Comparison of ENCODE assay signal across 8 mouse cellular contexts in the genomic region with DNA sequence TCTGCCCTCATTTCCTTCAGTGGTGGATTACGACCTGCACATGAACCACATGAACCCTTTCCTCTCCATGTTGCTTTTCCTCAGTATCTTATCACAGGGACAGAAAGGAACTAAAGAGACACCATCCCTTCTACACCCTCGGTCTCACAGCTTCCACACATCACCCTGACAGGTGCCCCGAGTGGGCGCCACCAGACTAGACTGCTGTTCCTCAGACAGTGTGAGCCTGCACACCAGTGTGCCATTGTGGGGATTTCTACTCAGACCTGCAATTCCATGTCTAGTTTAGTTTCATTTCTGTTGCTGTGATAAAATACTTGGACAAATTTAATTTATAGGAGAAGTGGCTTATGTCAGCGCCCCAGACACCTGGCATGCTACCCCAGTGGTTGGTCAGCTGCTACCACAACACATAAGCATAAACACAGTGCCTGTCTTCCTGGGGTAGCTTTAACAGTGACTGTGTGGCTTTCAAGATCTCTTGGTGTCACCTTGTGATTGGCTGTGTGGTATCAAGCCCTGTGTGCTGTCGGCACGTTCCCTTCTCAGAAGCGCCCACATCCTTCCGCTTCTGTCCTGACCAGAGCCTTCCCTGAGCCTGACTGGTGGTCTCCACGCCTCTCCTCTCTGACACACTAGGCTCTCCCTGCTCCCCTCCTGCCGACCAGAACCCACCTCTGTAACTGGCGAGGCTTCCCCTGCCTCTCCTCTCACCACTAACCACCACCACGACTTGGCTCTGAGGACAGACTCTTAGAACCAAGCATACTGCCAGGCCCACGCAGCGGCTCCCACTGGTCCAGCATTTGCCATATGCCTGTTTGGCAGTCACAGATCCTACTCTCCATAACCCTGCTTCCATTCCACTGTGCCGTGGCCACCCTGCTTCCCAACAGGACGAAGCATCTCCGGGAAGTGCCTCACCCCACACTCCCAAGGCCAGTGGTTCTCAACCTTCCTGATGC. TPM values are rescaled to one million over a fixed set of nuclear protein-coding genes. Genes with fewer than 3 reads are reported as not detected.
DNase-seq lines count a peak whose midpoint lies in the region; ATAC-seq lines count a peak whose summit lies in the region.

No protein-coding gene starts in this region.

- no peak overlapping the region for H3K27ac ChIP-seq in kidney, embryonic 14.5 days (ENCODE audit: low read depth, low read length)
- no peak overlapping the region for H3K27ac ChIP-seq in kidney, embryonic 15.5 days
- H3K27ac ChIP-seq in forebrain, embryonic 12.5 days: no peak overlapping the region
- H3K27ac ChIP-seq in midbrain, embryonic 15.5 days: no peak overlapping the region

- H3K27me3 ChIP-seq in kidney, embryonic 14.5 days (ENCODE audit: control insufficient read depth, insufficient read depth, low read length): no peaks in the 10 kb centered on the region
- H3K27me3 ChIP-seq in kidney, embryonic 15.5 days: no peaks in the 10 kb centered on the region
- H3K27me3 ChIP-seq in forebrain, embryonic 12.5 days: no peaks in the 10 kb centered on the region
- no peaks in the 10 kb centered on the region for H3K27me3 ChIP-seq in midbrain, embryonic 15.5 days (replicated peaks)

- no peak overlapping the region for H3K4me3 ChIP-seq in kidney, embryonic 14.5 days (ENCODE audit: low read length)
- H3K4me3 ChIP-seq in kidney, embryonic 15.5 days (replicated peaks): no peak overlapping the region
- H3K4me3 ChIP-seq in forebrain, embryonic 12.5 days (replicated peaks): no peak overlapping the region
- no peak overlapping the region for H3K4me3 ChIP-seq in midbrain, embryonic 15.5 days

- H3K9ac ChIP-seq in kidney, embryonic 14.5 days (ENCODE audit: low read depth, low read length): no peak overlapping the region
- H3K9ac ChIP-seq in kidney, embryonic 15.5 days: no peak overlapping the region
- H3K9ac ChIP-seq in forebrain, embryonic 12.5 days: no peak overlapping the region
- no peak overlapping the region for H3K9ac ChIP-seq in midbrain, embryonic 15.5 days

- peak; percentile 26; the same call in 1 of the 2 replicates for ATAC-seq in kidney, embryonic 14.5 days (ENCODE audit: low FRiP score, low TSS enrichment)
- ATAC-seq in kidney, embryonic 15.5 days (replicated peaks; ENCODE audit: low FRiP score): no peak
- peak; percentile 77 for ATAC-seq in activated CD4-positive, CD25-positive, alpha-beta regulatory T cell, adult 4 months
- ATAC-seq in forebrain, embryonic 12.5 days (ENCODE audit: low FRiP score): no peak
- ATAC-seq in midbrain, embryonic 15.5 days (replicated peaks): no peak

- H3K4me1 ChIP-seq in kidney, embryonic 14.5 days (ENCODE audit: control insufficient read depth, insufficient read depth, low read length): no peaks in the 10 kb centered on the region
- no peaks in the 10 kb centered on the region for H3K4me1 ChIP-seq in kidney, embryonic 15.5 days
- no peaks in the 10 kb centered on the region for H3K4me1 ChIP-seq in forebrain, embryonic 12.5 days
- H3K4me1 ChIP-seq in midbrain, embryonic 15.5 days: no peaks in the 10 kb centered on the region

- H3K36me3 ChIP-seq in kidney, embryonic 14.5 days (ENCODE audit: control insufficient read depth, insufficient read depth, low read length): peaks cover 13% of the 10 kb centered on the region; the same call in 1 of the 2 replicates
- peaks cover 15% of the 10 kb centered on the region for H3K36me3 ChIP-seq in kidney, embryonic 15.5 days
- peaks cover 33% of the 10 kb centered on the region; the same call in 1 of the 2 replicates for H3K36me3 ChIP-seq in forebrain, embryonic 12.5 days (replicated peaks)
- peaks cover 12% of the 10 kb centered on the region; the same call in 1 of the 2 replicates for H3K36me3 ChIP-seq in midbrain, embryonic 15.5 days (replicated peaks)

- H3K9me3 ChIP-seq in kidney, embryonic 14.5 days (ENCODE audit: control insufficient read depth, low read length): no peaks in the 10 kb centered on the region
- no peaks in the 10 kb centered on the region for H3K9me3 ChIP-seq in kidney, embryonic 15.5 days (replicated peaks)
- H3K9me3 ChIP-seq in forebrain, embryonic 12.5 days: no peaks in the 10 kb centered on the region
- no peaks in the 10 kb centered on the region for H3K9me3 ChIP-seq in midbrain, embryonic 15.5 days

- DNase-seq in liver: peak; percentile 32
- DNase-seq in spleen, postnatal 36 days (ENCODE audit: low spot score in 2 of 2): peak; percentile 64 to 69
- no peak for DNase-seq in adrenal gland, adult 8-10 months

- 87% methylated on average over 18 of the region's 18 CpGs for WGBS in kidney, embryonic 14.5 days
- WGBS in kidney, embryonic 15.5 days: 84% methylated on average over 18 of the region's 18 CpGs
- 91% methylated on average over 18 of the region's 18 CpGs for WGBS in forebrain, embryonic 12.5 days
- WGBS in midbrain, embryonic 15.5 days: 93% methylated on average over 18 of the region's 18 CpGs

- no peak overlapping the region for H3K4me2 ChIP-seq in kidney, embryonic 14.5 days (replicated peaks; ENCODE audit: low read depth, low read length)
- H3K4me2 ChIP-seq in kidney, embryonic 15.5 days: no peak overlapping the region
- H3K4me2 ChIP-seq in forebrain, embryonic 12.5 days: no peak overlapping the region
- no peak overlapping the region for H3K4me2 ChIP-seq in midbrain, embryonic 15.5 days

RNA-seq across cellular contexts. Expression of a gene that starts 27.2 kb away (rescaled TPM):
- 52.8 and 71.2 TPM in 2 replicates for polyA plus RNA-seq in kidney, embryonic 14.5 days (2014; fragmentation: Nextera tagmentation; extraction: Ambion mirVana)
- 45.7 and 48.0 TPM in 2 replicates for polyA plus RNA-seq in kidney, embryonic 15.5 days (2015; fragmentation: Nextera tagmentation; extraction: Ambion mirVana)
- 10 to 100 TPM; 27.2 to 27.5 TPM for polyA plus RNA-seq in activated CD4-positive, CD25-positive, alpha-beta regulatory T cell, adult 4 months (2017; shearing (Covaris generic))
- 86.8 and 100 TPM in 2 replicates for polyA plus RNA-seq in forebrain, embryonic 12.5 days (2016; fragmentation: Nextera tagmentation; extraction: Ambion mirVana)
- polyA plus RNA-seq in midbrain, embryonic 15.5 days (2015; fragmentation: Nextera tagmentation; extraction: Ambion mirVana): 207 and 233 TPM in 2 replicates
- total RNA-seq in adrenal gland, adult 8-10 months (2022): 10 to 100 TPM in 2 of 4 experiments, 1 to 10 TPM in 2; 6.7 to 11.5 (median 9.9) TPM

Comparison
In these comparisons a context has a peak if more than half of its experiments do, and no peak if none do; other contexts are left out.
1. ATAC-seq: peak in kidney, embryonic 14.5 days (single experiment) and activated CD4-positive, CD25-positive, alpha-beta regulatory T cell, adult 4 months (single experiment); none in kidney, embryonic 15.5 days (single experiment), forebrain, embryonic 12.5 days (single experiment) and midbrain, embryonic 15.5 days (single experiment).